Mouse (Mus musculus) heart, adult 2 months (tissue): ENCODE measurements around the gene Akp3. TPM values are rescaled to one million over a fixed set of nuclear protein-coding genes. Genes with fewer than 3 reads are reported as not detected.

Experiments
- DNase-seq, 2 experiments: peaks; one replicate each; pipeline ENCODE4 v3.0.0; 2021
- H3K27ac ChIP-seq: fragments of 200-600 bp; 2 replicates; pipeline ENCODE4 v1.8.1; 2022
- H3K27me3 ChIP-seq: fragments of 200-500 bp; 2 replicates; pipeline ENCODE4 v1.6.1; 2012; ENCODE audit warnings: mild to moderate bottlenecking, low read length, inconsistent platforms, mixed read lengths; ENCODE audit not compliant: control insufficient read depth, insufficient read depth
- H3K36me3 ChIP-seq: fragments of 200-500 bp; 2 replicates; pipeline ENCODE4 v1.6.1; 2012; ENCODE audit warnings: low read length, inconsistent platforms; ENCODE audit not compliant: control insufficient read depth, insufficient read depth
- H3K4me1 ChIP-seq: fragments of 200-500 bp; 2 replicates; pipeline ENCODE4 v1.6.1; 2011; ENCODE audit warnings: low read length; ENCODE audit not compliant: control insufficient read depth, insufficient read depth
- H3K4me3 ChIP-seq: fragments of 200-600 bp; 2 replicates; pipeline ENCODE4 v1.8.1; 2022
- H3K79me2 ChIP-seq: fragments of 200-500 bp; replicated peaks from 2 replicates; pipeline ENCODE4 v1.6.1; 2012; ENCODE audit warnings: mild to moderate bottlenecking, inconsistent platforms, low read length, moderate library complexity, mixed read lengths; ENCODE audit not compliant: control insufficient read depth, insufficient read depth
- H3K9ac ChIP-seq: fragments of 200-500 bp; 2 replicates; pipeline ENCODE4 v1.6.1; 2012; ENCODE audit warnings: low read depth, mild to moderate bottlenecking, control low read depth, inconsistent platforms, low read length, mixed read lengths
- CTCF ChIP-seq: fragments of 200-600 bp; IDR thresholded peaks from 2 replicates; pipeline ENCODE4 v1.8.1; 2022; ENCODE audit warnings: antibody characterized with exemption, mild to moderate bottlenecking, moderate library complexity
- EP300 ChIP-seq: fragments of 200-500 bp; IDR thresholded peaks from 2 replicates; pipeline ENCODE4 v1.6.1; 2011; ENCODE audit warnings: low read depth, low read length, control low read depth; ENCODE audit not compliant: insufficient read depth
- POLR2A ChIP-seq: fragments of 200-500 bp; IDR thresholded peaks from 2 replicates; pipeline ENCODE4 v1.6.1; 2011; ENCODE audit warnings: mild to moderate bottlenecking, low read depth, low read length, control low read depth; ENCODE audit not compliant: insufficient read depth
- WGBS: fragments of 180-500 bp; shearing (Covaris S2); methylation state at CpG from one replicate; pipeline ENCODE4 v1.1.7; 2018; 5-methylcytosine and 5-hydroxymethylcytosine counted together
- intact Hi-C: fragments of 180-260 bp; cut with DNase I; formaldehyde crosslinking; loops from one replicate; pipeline ENCODE4 v1.15.1; 2025
- long read RNA-seq: library from polyadenylated mRNA; stranded (forward); transcript quantifications from one replicate; pipeline ENCODE4 v2.0.0, GENCODE M21; 2021
- polyA plus RNA-seq: library from polyadenylated mRNA; depleted of rRNA; stranded (reverse); fragments of >200 nt; gene quantifications from 2 replicates; pipeline ENCODE4 v1.2.3, GENCODE M21; 2012; rRNA removed
- total RNA-seq, 2 experiments: library from RNA; stranded (reverse); gene quantifications; 2 replicates each; pipeline ENCODE4 v1.2.3; 2021

The Akp3 gene
- total RNA-seq (not detected), polyA plus RNA-seq (0.06 TPM in 1 of 2 replicates, not detected in the other)
- long read RNA-seq, result 0 reads

DNA sequence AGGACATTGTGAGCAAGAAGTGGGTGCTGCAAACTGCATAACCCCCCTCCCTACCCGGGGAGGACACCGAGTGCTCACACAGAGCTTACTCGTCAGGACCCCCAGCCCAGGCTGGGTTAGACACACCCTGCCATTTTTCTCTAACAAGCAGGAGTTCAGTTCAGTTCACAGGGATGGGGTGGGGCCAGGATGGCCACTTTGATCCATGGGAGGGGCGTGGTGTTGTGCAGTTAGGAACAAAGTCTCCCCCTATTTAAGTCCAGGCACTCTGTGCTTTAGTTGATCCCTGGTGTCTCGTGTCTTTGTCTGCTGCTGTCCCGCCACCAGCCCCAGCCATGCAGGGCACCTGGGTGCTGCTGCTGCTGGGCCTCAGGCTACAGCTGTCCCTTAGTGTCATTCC is at the start of gene Akp3:
TSS of gene Akp3 (plus strand) at position 301 of the 400 bp plus-strand sequence.
- no peak for TF ChIP-seq CTCF
- Histone ChIP-seq H3K4me1 (no peaks in the 10 kb centered on the region), H3K9ac (no peak within 1 kb of the TSS), H3K79me2 (no peaks in the 10 kb centered on the region), H3K27ac (no peak within 1 kb of the TSS), H3K4me3 (no peak within 1 kb of the TSS), H3K36me3 (no peaks in the 10 kb centered on the region), H3K27me3 (peaks cover 15% of the 10 kb centered on the region)
- intact Hi-C loops, result no loop called here
- 85% methylated on average over 6 of the region's 6 CpGs for WGBS
- DNase-seq, result no peak

DNA sequence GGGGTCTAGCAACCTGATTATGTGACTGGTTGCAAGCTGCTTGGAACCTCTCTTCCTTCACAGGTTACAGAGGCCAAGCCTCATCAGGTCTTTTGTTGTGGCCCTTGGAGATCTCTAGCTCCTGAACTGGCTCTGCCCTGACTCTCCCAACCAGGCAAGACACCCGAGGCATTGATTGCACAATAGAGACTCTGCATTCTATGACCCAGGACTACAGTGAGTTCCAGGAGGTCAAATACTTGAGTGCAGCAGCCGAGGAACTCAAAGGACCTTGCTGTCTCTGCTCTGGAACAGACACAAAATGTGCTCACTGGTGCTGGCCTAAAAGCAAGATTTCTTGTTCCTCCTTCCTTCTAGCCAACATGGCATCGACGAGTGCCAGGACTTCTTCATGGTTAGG is 38.6 kb upstream of the Akp3 start:
- 66% methylated on average over 4 of the region's 4 CpGs for WGBS
- Histone ChIP-seq H3K4me3 (no peak overlapping the region), H3K4me1 (no peaks in the 10 kb centered on the region), H3K27me3 (no peaks in the 10 kb centered on the region), H3K79me2 (no peaks in the 10 kb centered on the region), H3K27ac (no peak overlapping the region), H3K9ac (no peak overlapping the region), H3K36me3 (no peaks in the 10 kb centered on the region)
- TF ChIP-seq POLR2A (no peak), CTCF (no peak), EP300 (no peak)
- intact Hi-C loops, result no loop called here
- no peak for DNase-seq

GRCm38 (mm10) chr1:87086964-87087363 is 37.8 kb upstream of the Akp3 start:
- H3K4me1 ChIP-seq, result no peaks in the 10 kb centered on the region
- H3K4me3 ChIP-seq, result no peak overlapping the region
- H3K27ac ChIP-seq, result no peak overlapping the region
- WGBS, result 79% methylated on average over 17 of the region's 17 CpGs
- DNase-seq, result no peak
- no peaks in the 10 kb centered on the region for H3K27me3 ChIP-seq
- H3K9ac ChIP-seq, result no peak overlapping the region
- no peaks in the 10 kb centered on the region for H3K36me3 ChIP-seq
- no peak for TF ChIP-seq POLR2A
- TF ChIP-seq CTCF, result no peak
- no peak for TF ChIP-seq EP300
- intact Hi-C loops, result no loop called here
- H3K79me2 ChIP-seq, result no peaks in the 10 kb centered on the region

- no peaks in the 10 kb centered on the region for H3K27me3 ChIP-seq
- no peaks in the 10 kb centered on the region for H3K79me2 ChIP-seq
- WGBS, result 88% methylated on average over 11 of the region's 11 CpGs
- TF ChIP-seq POLR2A (no peak), CTCF (no peak), EP300 (no peak)
- intact Hi-C loops, result no loop called here
- H3K36me3 ChIP-seq, result no peaks in the 10 kb centered on the region
- no peak overlapping the region for H3K4me3 ChIP-seq
- H3K9ac ChIP-seq, result no peak overlapping the region
- H3K27ac ChIP-seq, result no peak overlapping the region
- H3K4me1 ChIP-seq, result no peaks in the 10 kb centered on the region
- DNase-seq, result no peak
Observed at GRCm38 (mm10) chr1:87089251-87089650, 35.5 kb upstream of the Akp3 start.

- Histone ChIP-seq H3K4me3 (no peak within 1 kb of the TSS), H3K9ac (no peak within 1 kb of the TSS), H3K4me1 (no peaks in the 10 kb centered on the region), H3K36me3 (no peaks in the 10 kb centered on the region), H3K79me2 (no peaks in the 10 kb centered on the region), H3K27ac (no peak within 1 kb of the TSS), H3K27me3 (no peaks in the 10 kb centered on the region)
- DNase-seq, result no peak
- WGBS, result 65% methylated on average over 4 of the region's 4 CpGs
- intact Hi-C loops, result no loop called here
- TF ChIP-seq EP300, result no peak
- no peak for TF ChIP-seq CTCF
Observed at GRCm38 (mm10) chr1:87089828-87090227, 34.9 kb upstream of the Akp3 start, which contains the start of gene Alppl2. TSS of gene Alppl2 (minus strand) at chr1:87089928.

DNA sequence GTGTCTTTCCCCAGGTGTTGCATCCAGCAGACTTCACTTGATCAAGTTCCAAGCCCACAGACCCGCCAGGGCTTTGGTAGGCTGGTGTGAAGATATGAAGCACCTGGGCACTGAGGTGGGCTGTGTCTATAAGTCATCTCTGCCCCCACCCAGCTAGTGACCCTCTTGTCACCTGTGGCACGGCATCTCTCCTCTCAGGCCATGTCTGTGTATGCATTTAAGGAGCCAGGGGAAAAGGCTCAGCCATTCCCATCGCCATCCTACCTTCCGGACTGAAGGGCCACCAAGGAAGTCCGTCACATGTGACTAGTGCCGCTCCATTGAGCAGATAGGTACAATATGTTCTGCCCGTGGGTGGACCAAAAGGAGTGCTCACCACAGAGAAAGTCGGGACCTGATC is 29.1 kb upstream of the Akp3 start:
- no peak for TF ChIP-seq POLR2A
- no peak for TF ChIP-seq EP300
- no peak for TF ChIP-seq CTCF
- intact Hi-C loops, result no loop called here
- H3K27me3 ChIP-seq, result peaks cover 1% of the 10 kb centered on the region; the same call in 1 of the 2 replicates
- WGBS, result 77% methylated on average over 8 of the region's 8 CpGs
- no peak overlapping the region for H3K27ac ChIP-seq
- H3K4me1 ChIP-seq, result no peaks in the 10 kb centered on the region
- no peak overlapping the region for H3K4me3 ChIP-seq
- no peaks in the 10 kb centered on the region for H3K36me3 ChIP-seq
- no peaks in the 10 kb centered on the region for H3K79me2 ChIP-seq
- no peak overlapping the region for H3K9ac ChIP-seq
- no peak for DNase-seq
